Mouse (Mus musculus) T-helper 17 cell (primary cell): ENCODE results near the gene Dnajb11.

Source experiments
- in situ Hi-C, 2 experiments: fragments of 300-600 bp; cut with MboI, MseI; formaldehyde crosslinking; loops; 1 replicate in 1 of 2; 2 replicates in 1 of 2; pipeline ENCODE4 v1.15.1; 2025; ENCODE audit warnings: high pct_unique_total_duplicates in 2 of 2

The Dnajb11 gene

DNA sequence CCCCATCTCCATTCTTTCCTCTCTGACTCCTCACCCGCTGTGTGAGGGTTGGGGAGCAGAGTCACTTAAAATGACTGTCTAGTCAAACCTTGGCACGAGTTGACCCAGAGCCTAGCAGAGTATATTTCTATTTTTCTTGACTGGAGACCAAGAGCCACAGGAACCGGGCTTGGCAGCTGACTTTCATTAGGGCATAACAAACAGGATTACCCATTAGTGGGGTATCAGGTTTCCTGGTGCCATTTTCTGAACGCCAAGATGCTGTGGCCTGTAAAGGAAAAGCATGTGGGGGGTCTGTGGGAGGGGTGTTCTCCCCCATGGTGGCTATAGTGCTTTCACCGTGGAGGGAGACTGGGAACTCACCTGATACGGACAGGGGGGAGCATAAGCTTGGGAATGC, 23.3 kb downstream of the Dnajb11 start:
- in situ Hi-C loops = loop anchor here in 1 of 2 experiments (5.0 kb wide), 1 partner anchor 166 kb away; no protein-coding TSS in a partner anchor

DNA sequence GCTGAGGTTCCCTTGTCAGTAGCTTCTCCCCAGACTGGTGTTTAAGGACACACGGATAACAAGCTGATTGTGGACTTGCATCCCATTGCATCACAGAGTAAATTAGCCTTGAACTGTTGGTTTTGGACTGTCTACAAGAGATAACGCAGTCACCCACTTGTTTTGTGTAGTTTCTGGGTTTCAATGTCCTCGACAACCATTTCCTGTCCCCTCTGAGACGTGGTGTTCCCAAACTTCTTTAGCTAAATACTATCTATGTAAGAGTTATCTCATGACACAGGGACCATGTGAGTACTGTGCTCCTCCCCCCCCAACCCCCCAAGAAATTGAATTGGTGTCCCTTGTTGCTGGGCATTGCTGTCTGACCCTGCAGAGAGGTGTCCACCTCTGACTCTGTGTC, 23.8 kb downstream of the Dnajb11 start:
- in situ Hi-C loops = loop anchor here in 1 of 2 experiments (5.0 kb wide), 1 partner anchor 166 kb away; no protein-coding TSS in a partner anchor

DNA sequence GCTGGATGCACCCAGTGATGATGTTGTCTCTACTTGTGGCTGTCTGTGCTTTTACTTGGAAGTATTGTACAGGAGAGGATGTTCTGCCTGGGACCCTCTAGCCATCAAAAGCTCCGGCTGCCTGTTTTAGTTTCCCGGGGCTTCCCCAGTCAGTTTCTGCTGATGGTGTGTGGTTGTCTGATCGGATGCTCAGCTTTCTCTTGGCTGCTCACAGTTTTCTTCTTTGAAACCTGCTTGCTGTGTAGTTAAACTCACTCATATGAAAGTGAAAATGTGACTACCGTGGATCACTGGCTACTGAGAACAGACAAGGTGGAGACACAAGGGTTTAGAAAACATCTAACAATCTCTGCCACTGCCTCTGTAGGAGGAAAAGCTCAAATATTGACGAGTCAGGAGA, 25.8 kb downstream of the Dnajb11 start:
- in situ Hi-C loops = loop anchor here in 1 of 2 experiments (5.0 kb wide), 1 partner anchor 164 kb away; no protein-coding TSS in a partner anchor

DNA sequence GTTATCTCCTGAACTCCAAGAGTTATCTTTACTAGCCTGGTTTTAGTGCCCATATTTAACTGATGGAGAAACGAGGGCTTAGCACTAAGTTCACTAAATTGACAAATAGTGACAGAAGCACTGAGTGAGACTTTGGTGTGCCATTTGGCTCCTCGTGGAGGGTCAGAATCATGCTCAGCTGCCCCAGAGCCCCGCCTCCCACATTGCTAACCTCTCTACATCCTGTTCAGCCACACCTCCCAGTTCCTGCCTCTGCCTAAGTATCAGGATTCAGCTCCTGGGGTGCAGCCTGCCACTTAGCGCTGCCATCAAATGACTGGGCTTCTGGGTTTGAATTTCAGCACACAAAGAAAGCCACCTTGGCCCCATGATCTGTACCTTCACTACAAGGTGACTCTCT, 27.7 kb downstream of the Dnajb11 start:
- in situ Hi-C loops = no loop called here

DNA sequence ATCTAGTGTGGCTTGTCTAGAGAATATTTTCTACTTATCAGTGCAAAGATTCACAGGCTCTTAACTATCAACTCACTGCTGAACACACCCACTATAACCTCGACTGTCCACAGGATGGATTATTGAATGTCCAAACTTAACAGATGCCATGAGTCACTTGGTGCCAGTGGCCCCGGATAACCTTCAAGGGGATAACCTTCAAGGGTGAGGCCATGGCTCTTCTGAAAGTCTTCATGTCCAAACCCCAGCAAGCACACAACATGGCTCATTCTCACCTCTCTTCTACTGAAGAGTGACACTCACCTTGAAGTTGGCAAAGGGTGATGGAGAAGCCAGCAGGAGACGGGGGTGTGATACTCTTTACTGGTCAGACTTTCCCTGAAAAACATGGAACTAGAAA, 29.1 kb downstream of the Dnajb11 start:
- in situ Hi-C loops = no loop called here

DNA sequence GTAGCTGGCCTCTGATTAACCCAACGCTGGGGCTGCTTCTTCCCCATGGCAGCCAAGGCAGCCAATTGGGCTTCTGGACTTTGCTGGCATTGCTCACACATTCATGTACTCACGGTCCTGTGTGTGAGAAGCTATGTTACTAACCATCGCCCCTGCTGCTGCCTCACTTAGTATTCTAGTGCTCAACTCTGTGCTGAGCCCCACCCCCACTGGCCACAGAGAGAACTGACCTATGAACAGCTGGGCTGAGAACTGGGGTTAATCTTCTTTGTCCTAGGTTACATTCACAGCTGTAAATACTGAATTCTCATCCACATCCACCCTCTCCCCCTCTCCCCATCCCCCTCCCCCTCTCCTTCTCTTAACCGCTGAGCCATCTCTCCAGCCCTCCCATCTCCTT, 31.2 kb downstream of the Dnajb11 start:
- in situ Hi-C loops = no loop called here

DNA sequence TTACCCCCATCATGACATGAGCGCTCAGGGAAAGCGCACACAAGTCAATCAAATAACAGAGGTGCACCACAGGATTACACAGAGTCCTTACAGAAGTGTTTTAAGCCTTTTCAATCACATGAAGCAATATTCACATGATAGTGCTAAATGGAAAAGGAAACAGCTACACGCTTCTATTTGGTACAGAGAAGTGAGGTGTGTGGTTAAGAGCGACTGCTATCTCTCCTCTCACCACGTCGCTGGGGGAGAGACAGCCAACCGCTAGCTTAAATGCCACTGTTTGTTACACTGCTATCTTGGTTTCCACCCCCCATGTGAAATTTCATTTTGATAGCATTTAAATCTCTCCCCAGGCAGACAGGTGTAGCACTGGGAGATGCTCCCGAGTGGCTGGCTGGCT, 32.1 kb downstream of the Dnajb11 start:
- in situ Hi-C loops = no loop called here

DNA sequence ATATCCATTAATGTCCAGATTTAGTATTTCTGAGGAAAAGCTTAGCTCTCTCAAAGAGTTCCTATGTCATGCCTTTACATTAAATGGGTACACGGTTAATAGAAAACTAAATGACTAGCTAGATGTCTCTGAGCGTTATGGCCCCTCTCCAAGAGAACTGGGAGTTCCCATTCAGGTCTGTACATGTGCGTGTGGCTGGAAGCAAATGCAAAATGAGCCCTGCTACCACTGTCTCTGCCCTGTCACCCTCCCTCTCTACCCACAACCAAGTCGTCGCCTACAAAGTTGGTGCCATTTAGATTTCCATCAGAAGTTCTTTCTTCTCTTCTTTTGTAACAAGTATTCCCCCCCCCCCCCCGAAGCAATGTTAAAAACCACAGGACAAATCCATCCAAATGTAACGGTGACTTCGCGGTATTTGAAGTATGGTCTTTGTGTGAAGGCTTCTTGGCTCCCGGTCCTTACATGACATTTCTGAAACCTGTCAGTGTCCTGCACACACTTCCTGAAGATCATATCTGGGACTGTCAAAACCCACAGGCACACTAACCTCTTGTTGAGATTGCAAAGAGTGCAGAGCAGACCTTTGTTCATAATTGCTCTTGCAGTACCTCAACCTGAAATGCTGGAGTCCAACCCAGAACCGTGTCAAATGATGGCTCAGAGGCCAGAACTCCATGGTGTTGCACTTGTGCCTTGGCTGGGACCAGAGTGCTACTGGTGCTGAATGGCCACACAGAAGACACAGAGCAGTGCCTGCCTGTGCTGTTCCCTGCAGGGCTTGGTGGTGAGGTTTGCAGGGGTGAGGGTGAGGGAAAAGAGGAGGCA, 33.3 kb downstream of the Dnajb11 start, which contains the start of gene Ahsg:
Ahsg (plus strand) TSS at position 595 of the 828 bp plus-strand sequence.
- in situ Hi-C loops = no loop called here

DNA sequence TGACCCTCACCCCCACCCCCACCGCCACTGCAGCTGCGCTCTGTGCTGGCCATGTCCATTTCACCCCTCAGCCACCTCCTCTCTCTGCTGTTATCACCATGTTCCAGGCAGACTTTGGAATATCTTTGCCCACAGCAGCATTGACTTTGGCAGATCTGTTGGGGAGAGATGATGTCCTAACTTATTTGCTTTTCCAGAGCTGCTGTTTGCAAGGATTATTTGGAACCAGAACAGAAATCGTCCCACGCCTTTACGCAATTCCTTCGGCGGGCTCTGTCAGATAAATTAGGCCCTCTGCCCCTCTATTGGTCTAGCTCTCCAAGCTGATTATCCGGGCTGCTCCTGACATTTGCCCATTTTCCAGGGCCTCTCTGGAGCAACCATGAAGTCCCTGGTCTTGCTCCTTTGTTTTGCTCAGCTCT, 34.1 kb downstream of the Dnajb11 start:
- in situ Hi-C loops = no loop called here

DNA sequence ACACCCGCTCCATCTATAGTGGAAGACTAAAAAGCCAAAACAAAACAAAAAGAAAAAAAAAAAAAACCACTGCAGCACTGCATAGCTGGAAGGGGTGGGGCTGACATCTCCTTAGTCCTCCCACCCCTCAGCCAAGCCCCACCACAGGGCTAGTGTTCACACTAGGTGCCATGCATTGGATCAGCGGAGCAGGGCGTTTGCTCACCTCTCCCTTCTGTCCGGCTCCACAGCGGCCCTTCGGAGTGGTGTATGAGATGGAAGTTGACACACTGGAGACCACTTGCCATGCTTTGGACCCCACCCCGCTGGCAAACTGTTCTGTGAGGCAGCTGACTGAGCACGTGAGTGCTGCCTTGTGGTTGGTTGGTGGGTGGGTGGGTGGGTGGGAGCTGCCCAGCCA, 36.5 kb downstream of the Dnajb11 start:
- in situ Hi-C loops = no loop called here

DNA sequence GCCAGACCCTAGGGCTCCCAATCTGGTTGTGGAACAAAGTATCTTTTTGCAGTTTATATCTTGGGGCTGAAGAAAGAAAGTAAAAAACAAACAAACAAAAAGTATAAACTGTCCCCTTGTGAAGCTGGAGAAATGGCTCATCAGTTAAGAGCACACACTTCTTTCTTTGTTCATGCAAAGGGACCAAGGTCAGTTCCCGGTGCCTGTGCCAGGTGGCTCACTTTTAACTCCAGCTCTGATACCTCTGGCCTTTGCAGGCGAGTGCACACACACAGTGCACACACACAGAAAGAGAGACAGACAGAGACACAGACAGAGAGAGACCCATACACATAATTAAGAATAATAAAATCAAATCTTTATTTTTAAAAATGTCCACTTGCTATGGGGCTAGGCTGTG, 39.0 kb downstream of the Dnajb11 start:
- in situ Hi-C loops = no loop called here

DNA sequence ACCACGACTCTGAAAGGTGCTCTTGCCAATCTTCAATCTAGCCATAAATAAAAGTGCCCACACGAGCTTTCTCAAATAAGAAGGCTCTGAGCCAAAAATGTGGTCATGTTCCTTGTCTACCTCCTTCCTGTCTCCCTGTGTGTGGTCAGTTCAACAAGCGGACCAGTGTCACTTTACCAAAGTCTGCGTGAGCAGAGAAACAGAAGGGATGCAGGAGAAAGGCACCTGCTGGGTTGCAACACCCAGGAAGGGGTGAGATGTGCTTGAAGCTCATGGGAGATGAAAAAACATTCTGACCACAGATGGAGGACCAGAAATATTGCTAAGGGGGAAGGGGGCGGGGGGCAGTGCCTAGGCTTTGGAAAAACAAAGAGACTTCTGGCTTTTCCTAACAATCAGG, 41.7 kb downstream of the Dnajb11 start:
- in situ Hi-C loops = no loop called here

DNA sequence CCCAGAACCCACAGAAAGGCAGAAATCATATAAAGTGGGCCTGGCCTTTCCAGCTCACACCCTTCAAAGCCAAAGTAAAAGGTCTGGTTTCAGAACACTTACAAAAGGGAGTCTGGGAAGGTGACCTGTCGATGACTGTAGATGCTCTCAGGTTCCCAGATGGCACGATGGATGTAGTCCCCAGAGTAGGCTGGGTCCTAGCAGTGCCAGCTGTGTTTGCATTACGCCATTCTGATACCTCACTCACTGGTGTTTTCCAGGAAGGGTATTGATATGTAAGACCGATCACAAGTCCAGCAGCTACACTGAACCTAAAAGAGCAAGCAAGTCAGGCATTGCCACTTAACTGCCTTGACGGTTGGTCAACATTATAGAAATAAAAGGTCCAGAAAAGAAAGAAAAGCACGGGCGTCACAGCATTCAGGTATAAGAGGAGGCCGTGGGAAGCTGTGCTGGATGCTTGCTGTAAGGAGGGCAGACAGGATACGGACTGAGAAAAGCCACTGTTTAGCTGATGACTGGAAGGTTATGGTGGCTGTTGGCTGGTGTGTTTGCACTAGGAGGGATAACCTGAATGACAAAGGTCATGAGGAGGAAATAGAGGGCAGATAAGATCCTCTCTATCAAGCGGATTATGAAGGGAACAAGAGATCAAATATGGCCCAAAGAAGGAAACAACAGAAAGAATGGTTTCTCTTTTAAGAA, 42.4 kb downstream of the Dnajb11 start:
- in situ Hi-C loops = no loop called here

DNA sequence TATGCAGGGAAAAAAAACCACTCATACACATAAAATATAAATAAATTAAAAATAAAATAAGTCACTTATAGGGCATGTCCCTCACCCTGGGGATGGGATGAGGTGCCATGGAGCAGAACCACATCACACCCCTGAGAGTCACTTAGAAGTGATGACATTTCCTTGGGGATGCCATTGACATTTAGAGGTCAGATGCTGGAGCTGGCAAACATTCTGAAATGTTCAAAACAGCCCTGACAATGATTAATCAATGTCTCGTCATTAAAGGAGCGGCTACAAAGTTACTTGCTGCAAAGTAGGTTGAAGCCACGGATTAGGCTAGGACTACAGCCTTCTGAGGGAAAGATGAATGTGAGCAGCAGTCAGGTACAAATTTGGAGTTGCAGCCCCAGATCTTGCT, 43.7 kb downstream of the Dnajb11 start:
- in situ Hi-C loops = no loop called here

DNA sequence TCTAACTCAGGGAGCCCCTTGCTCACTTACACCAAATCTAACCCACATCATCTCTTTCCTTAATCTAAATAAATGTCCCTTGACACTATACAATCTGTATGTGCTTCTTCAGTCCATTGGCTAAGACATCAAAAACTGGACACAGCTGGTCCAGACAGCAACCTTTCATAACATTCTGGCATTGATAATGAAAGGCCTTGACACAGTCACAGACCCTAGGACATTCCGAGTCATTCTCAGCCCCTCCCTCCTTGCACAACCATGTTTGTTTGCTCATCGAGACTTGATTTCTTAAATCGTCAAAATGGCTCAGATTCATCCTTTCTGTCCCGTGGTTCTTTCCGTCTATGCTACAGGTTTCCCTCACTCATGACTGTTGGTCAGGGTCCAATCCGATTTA, 51.6 kb downstream of the Dnajb11 start:
- in situ Hi-C loops = no loop called here

DNA sequence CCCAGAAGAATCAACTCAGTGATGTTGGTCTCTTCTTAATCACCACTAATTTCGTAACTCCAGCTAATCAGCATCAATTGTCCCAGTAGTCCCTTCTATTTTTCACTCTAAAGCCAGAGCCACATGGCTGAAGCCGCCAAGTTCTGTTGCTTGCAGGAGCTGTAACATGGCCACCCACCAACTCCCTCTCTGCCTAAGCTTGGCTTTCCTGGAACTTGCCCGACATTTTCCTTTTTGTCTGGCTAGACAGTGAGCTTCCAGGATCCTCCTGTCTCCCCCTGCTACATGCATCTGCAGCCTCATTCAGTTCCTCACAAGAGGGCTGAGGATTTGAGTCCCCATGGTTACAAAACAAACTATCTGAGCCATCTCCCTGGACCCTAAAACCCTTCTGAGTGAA, 54.3 kb downstream of the Dnajb11 start:
- in situ Hi-C loops = no loop called here

DNA sequence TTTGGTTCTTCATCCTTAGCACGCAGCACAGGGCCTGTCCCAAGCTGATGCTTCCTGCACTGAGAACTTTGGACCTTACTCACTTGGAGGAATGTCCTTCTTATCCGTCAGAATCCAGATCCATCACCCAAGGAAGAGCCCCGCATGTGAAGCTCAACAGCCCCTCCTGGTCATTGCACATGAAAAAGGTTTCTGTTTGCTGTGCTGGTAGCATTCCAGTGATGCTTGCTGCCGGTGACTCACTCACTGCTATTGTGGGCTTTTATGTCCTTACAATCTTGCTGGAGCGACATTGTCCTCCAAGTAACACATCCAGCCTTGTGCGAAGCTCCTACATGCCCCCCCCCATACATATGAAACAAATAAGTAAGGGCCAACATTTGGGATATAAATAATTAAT, 55.2 kb downstream of the Dnajb11 start:
- in situ Hi-C loops = no loop called here

DNA sequence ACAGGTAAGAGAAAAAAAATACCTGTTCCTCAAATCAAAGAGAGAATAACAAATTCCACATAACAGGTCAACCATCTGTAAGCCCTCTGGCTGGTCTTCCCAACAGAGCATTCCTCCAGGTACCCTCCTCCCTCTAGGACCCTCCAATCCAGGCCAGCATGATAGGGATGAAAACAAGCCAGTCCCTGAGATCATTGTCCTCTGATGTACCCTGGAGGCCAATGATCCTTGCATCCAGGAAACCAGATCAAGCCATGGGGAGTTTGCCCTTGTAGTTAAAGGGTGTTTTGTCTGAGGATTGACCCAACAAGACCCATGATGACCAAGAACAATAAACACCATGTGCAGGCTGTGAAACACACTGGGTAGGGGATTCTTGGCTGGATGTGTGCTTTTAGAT, 56.6 kb downstream of the Dnajb11 start:
- in situ Hi-C loops = no loop called here

DNA sequence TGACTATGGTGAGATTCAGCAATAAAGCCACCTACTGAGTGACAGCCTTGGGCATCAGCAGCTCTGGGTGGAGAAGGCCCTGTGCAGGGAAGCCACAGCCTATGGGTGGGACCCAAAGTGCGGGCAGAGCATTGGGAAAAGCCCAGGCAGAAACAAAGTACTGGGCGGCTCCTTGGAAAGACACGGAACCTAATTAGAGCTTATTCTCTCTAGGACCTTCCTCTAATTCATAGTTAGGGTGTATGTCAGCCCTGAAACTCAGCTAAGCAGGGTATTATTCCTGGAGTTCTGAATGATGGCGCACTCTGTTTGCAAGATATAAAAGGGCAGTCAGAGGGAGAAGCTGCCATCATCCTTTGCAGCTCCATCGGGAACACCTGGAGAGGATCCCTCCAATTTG, 60.4 kb downstream of the Dnajb11 start, which contains the start of gene Fetub:
Fetub (plus strand) TSS at position 301 of the 400 bp plus-strand sequence.
- in situ Hi-C loops = no loop called here

DNA sequence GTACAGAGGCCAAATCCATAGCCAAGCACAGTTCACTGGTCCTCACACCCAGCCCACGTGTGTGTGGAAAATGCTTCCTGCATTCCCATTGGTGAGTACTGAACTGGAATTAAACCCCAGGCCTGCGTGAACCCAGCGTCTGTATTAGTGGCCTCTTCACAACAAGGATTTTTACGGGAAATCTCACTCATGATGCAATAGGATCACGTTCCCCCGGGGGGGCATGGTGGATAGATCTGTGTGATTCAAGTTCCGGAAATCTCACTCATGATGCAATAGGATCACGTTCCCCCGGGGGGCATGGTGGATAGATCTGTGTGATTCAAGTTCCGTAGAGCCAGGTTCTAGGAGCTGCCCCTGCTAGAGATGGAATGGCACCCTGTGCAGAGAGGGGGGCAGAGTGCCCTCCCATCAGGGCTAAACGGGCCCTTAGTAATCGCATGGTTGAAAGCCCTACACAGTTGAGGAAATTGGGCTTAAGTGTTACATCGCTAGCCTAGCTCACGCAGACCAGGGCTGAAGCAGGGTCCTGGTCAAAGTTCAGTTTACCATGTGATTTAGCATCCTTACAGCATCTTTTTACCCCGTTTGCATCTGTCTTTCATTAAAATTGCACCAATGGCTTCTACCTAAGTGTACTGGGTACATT, 61.1 kb downstream of the Dnajb11 start:
- in situ Hi-C loops = no loop called here

DNA sequence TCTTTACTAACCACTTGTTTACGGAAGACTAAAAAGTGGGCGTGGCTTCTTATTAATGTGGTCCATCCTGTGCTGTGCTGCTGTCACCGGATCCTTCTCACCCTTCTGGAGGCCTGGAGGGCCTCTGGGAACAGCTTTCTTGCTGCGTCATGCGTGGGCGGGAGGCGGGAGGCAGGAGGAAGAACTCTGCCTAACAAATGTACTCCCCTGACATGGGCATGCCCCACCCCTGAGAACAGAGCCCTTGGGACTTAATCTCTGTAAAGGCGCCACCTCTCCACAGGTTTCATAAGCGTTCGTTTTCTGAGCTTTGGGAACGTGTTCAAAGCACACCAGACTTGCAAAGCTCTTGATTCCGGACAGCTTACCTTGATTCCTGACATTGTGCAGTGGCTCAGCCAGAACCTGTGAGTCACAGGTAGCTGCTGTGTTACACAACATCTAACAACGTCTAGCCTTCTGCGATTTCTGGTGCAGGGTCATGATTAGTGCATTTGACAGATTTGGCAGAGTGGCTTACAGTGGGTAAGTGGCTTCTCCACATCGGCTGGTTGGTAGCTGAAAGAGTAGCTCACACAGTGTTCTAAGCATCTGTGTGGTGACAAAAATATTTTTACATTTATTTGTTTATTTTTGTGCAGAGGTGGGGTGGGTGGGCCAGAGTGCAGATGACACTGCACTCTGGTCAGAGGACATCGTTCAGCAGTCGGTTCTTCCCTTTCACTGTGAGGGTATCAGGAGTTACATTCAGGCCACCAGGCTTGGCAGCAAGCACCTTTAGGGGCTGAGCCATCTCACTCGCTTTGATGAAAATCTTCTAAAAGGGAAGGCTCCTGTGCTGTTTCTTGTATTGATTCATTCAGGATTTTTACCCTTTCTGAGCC, 62.6 kb downstream of the Dnajb11 start:
- in situ Hi-C loops = no loop called here
